Mouse (Mus musculus): ENCODE measurements around the gene Ccni. TPM values are rescaled to one million over a fixed set of nuclear protein-coding genes. Genes with fewer than 3 reads are reported as not detected.

The Ccni gene
- total and polyA plus RNA-seq, 2 experiments from 2014 or later: 109 to 260 TPM

GRCm38 (mm10) chr5:93231721-93232120 is 25.4 kb upstream of the Ccni start:
- no peak overlapping the region for H3K4me2 ChIP-seq (ENCODE audit: low read depth, low read length, poor library complexity, severe bottlenecking)
- DNase-seq (ENCODE audit: low spot score) (no peak), ATAC-seq (ENCODE audit: low FRiP score) (no peak)
- no peaks in the 10 kb centered on the region for H3K27me3 ChIP-seq (ENCODE audit: insufficient read depth, low read length)
- no peaks in the 10 kb centered on the region for H3K4me1 ChIP-seq (ENCODE audit: insufficient read depth, low read length)
- H3K4me3 ChIP-seq (ENCODE audit: low read depth, low read length): no peak overlapping the region
- no peak for TF ChIP-seq CTCF (IDR thresholded peaks at IDR 0.05)
- no peak overlapping the region for H3K27ac ChIP-seq (ENCODE audit: low read depth, low read length)
- H3K36me3 ChIP-seq (ENCODE audit: insufficient read depth, low read length): no peaks in the 10 kb centered on the region
- WGBS: 68% methylated on average over 3 of the region's 3 CpGs
- no peaks in the 10 kb centered on the region for H3K9me3 ChIP-seq (ENCODE audit: low read length)
- no peak overlapping the region for H3K9ac ChIP-seq (replicated peaks; ENCODE audit: low read length, poor library complexity, severe bottlenecking)

DNA sequence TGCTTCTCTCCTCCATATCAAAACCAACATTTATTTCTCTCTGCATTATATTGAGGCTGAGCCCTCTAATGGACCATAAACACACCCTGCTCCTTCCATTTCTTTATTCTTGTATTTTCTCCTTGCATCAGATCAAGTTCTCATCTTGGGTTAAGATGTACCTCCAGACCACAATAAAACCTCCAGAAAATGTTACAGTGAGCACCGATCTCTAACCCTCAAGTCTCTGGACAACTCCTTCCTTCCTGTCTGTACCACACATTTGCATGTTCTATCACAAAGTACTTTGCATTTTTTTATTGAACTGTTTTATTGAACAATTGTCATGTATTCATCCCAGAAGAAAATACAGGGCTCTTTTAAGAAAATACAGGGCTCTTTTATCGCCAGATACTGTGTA is 23.2 kb upstream of the Ccni start:
- no peak for TF ChIP-seq CTCF (IDR thresholded peaks at IDR 0.05)
- no peak overlapping the region for H3K27ac ChIP-seq (ENCODE audit: low read depth, low read length)
- no peak overlapping the region for H3K4me3 ChIP-seq (ENCODE audit: low read depth, low read length)
- H3K4me1 ChIP-seq (ENCODE audit: insufficient read depth, low read length): no peaks in the 10 kb centered on the region
- DNase-seq (ENCODE audit: low spot score) (no peak), ATAC-seq (ENCODE audit: low FRiP score) (no peak)
- 80% methylated on average over 2 of the region's 2 CpGs for WGBS
- no peaks in the 10 kb centered on the region for H3K36me3 ChIP-seq (ENCODE audit: insufficient read depth, low read length)
- no peak overlapping the region for H3K9ac ChIP-seq (replicated peaks; ENCODE audit: low read length, poor library complexity, severe bottlenecking)
- no peaks in the 10 kb centered on the region for H3K9me3 ChIP-seq (ENCODE audit: low read length)
- no peak overlapping the region for H3K4me2 ChIP-seq (ENCODE audit: low read depth, low read length, poor library complexity, severe bottlenecking)
- no peaks in the 10 kb centered on the region for H3K27me3 ChIP-seq (ENCODE audit: insufficient read depth, low read length)

- TF ChIP-seq CTCF (IDR thresholded peaks at IDR 0.05): no peak
- H3K4me2 ChIP-seq (ENCODE audit: low read depth, low read length, poor library complexity, severe bottlenecking): no peak overlapping the region
- no peaks in the 10 kb centered on the region for H3K27me3 ChIP-seq (ENCODE audit: insufficient read depth, low read length)
- no peak overlapping the region for H3K27ac ChIP-seq (ENCODE audit: low read depth, low read length)
- 94% methylated on average over 3 of the region's 3 CpGs for WGBS
- H3K4me1 ChIP-seq (ENCODE audit: insufficient read depth, low read length): no peaks in the 10 kb centered on the region
- ATAC-seq (ENCODE audit: low FRiP score) (no peak), DNase-seq (ENCODE audit: low spot score) (no peak)
- no peak overlapping the region for H3K9ac ChIP-seq (replicated peaks; ENCODE audit: low read length, poor library complexity, severe bottlenecking)
- H3K9me3 ChIP-seq (ENCODE audit: low read length): no peaks in the 10 kb centered on the region
- H3K4me3 ChIP-seq (ENCODE audit: low read depth, low read length): no peak overlapping the region
- no peaks in the 10 kb centered on the region for H3K36me3 ChIP-seq (ENCODE audit: insufficient read depth, low read length)
These were observed 20.9 kb upstream of the Ccni start for GRCm38 (mm10) chr5:93227157-93227556.

- ATAC-seq (ENCODE audit: low FRiP score) (no peak), DNase-seq (ENCODE audit: low spot score) (no peak)
- Histone ChIP-seq H3K4me3 (ENCODE audit: low read depth, low read length) (no peak overlapping the region), H3K36me3 (ENCODE audit: insufficient read depth, low read length) (no peaks in the 10 kb centered on the region), H3K27me3 (ENCODE audit: insufficient read depth, low read length) (no peaks in the 10 kb centered on the region), H3K27ac (ENCODE audit: low read depth, low read length) (no peak overlapping the region), H3K4me2 (ENCODE audit: low read depth, low read length, poor library complexity, severe bottlenecking) (no peak overlapping the region), H3K9ac (replicated peaks; ENCODE audit: low read length, poor library complexity, severe bottlenecking) (no peak overlapping the region), H3K4me1 (ENCODE audit: insufficient read depth, low read length) (no peaks in the 10 kb centered on the region), H3K9me3 (ENCODE audit: low read length) (no peaks in the 10 kb centered on the region)
- no peak for TF ChIP-seq CTCF (IDR thresholded peaks at IDR 0.05)
- WGBS: 94% methylated on average over 2 of the region's 2 CpGs
These were observed 18.3 kb upstream of the Ccni start for GRCm38 (mm10) chr5:93224549-93224948.

DNA sequence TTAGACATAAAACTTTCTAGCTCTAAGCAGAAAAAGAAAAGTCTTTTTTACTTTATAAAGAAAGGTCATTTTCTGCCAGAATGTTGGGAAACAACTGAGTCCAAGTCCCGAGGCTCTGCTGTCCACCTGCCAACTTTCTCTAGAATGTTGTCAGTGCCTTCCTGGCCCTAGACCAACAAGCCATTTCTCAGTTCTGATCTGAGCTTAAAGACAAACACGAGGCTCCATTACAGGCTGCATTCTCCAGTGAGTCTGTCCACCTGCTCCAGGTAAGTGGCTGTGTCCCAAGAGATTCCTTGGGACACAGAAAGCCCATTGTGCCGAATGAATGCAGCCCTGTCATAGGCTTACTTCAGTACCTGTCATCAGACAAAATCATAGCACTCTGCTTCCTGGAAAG is 15.4 kb upstream of the Ccni start:
- 73% methylated on average over 3 of the region's 3 CpGs for WGBS
- Histone ChIP-seq H3K4me1 (ENCODE audit: insufficient read depth, low read length) (no peaks in the 10 kb centered on the region), H3K4me2 (ENCODE audit: low read depth, low read length, poor library complexity, severe bottlenecking) (no peak overlapping the region), H3K9ac (replicated peaks; ENCODE audit: low read length, poor library complexity, severe bottlenecking) (no peak overlapping the region), H3K4me3 (ENCODE audit: low read depth, low read length) (no peak overlapping the region), H3K27ac (ENCODE audit: low read depth, low read length) (no peak overlapping the region), H3K9me3 (ENCODE audit: low read length) (peaks cover 1% of the 10 kb centered on the region; the same call in 1 of the 2 replicates), H3K36me3 (ENCODE audit: insufficient read depth, low read length) (no peaks in the 10 kb centered on the region), H3K27me3 (ENCODE audit: insufficient read depth, low read length) (no peaks in the 10 kb centered on the region)
- DNase-seq (ENCODE audit: low spot score) (peak; percentile 43), ATAC-seq (ENCODE audit: low FRiP score) (no peak)
- TF ChIP-seq CTCF (IDR thresholded peaks at IDR 0.05): no peak

DNA sequence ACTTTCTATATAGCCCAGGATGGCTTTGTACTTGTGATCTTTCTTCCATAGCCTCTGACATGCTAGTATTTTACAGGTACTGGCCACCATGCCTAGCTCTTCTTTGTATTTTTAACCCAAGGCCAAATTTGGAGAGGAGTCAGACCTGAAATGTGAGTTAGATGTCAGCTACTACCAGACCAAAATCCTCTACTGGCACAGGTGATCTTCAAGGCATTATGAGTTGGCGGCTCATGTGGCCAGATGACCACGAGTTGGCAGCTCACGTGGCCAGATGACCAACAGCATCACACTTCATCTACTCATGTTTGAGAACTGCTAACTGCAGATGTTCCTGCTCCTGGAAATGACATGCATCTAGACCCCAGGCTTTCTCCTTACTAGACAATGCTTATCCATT is 12.1 kb upstream of the Ccni start:
- H3K27ac ChIP-seq (ENCODE audit: low read depth, low read length): no peak overlapping the region
- no peak for DNase-seq (ENCODE audit: low spot score)
- H3K9ac ChIP-seq (replicated peaks; ENCODE audit: low read length, poor library complexity, severe bottlenecking): no peak overlapping the region
- 84% methylated on average over 3 of the region's 3 CpGs for WGBS
- H3K4me1 ChIP-seq (ENCODE audit: insufficient read depth, low read length): no peaks in the 10 kb centered on the region
- peaks cover 3% of the 10 kb centered on the region; the same call in 1 of the 2 replicates for H3K9me3 ChIP-seq (ENCODE audit: low read length)
- H3K36me3 ChIP-seq (ENCODE audit: insufficient read depth, low read length): no peaks in the 10 kb centered on the region
- no peak overlapping the region for H3K4me3 ChIP-seq (ENCODE audit: low read depth, low read length)
- no peak overlapping the region for H3K4me2 ChIP-seq (ENCODE audit: low read depth, low read length, poor library complexity, severe bottlenecking)
- no peak for ATAC-seq (ENCODE audit: low FRiP score)
- H3K27me3 ChIP-seq (ENCODE audit: insufficient read depth, low read length): no peaks in the 10 kb centered on the region
- no peak for TF ChIP-seq CTCF (IDR thresholded peaks at IDR 0.05)

All from midbrain, postnatal 0 days (tissue).